ENCODE assay signal across 8 mouse cellular contexts in the genomic region with DNA sequence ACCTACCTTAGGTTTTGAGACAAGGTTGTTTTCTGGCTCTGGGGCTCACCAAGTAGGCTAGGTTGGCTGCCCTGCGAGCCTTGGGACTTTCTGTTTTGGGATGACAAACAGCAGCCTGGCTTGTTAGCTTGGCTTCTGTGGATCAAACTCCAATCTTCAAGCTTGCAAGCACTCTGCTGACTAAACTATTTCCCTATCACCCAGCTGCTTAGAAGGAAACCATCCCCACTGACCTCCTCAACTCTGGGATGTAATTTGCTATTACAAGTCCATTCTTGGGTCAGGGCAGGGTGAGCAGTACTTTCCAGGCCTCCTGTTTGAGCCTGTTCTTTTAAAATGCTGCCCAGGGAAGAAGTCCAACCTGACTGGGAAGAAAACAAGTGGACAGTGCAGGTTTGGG. TPM values are rescaled to one million over a fixed set of nuclear protein-coding genes. Genes with fewer than 3 reads are reported as not detected.
DNase-seq lines count a peak whose midpoint lies in the region; ATAC-seq and TF ChIP-seq lines count a peak whose summit lies in the region.
"Had no signal": no experiment of that assay in that cellular context is flagged by ENCODE, and none has a peak within 500 bp of the region (broad histone marks: within the 10 kb centered on the region; RNA-seq: fewer than 3 reads in every experiment).

No protein-coding gene starts in this region.

- WGBS in embryonic facial prominence, embryonic 13.5 days, result 62% methylated on average over 1 of the region's 1 CpGs
- WGBS in neural tube, embryonic 13.5 days, result 85% methylated on average over 1 of the region's 1 CpGs

- no peak overlapping the region for H3K9ac ChIP-seq in embryonic facial prominence, embryonic 13.5 days
- H3K9ac ChIP-seq in neural tube, embryonic 13.5 days, result no peak overlapping the region
- H3K9ac ChIP-seq: liver, embryonic 15.5 days had no signal

- H3K36me3 ChIP-seq in embryonic facial prominence, embryonic 13.5 days, result no peaks in the 10 kb centered on the region
- no peaks in the 10 kb centered on the region for H3K36me3 ChIP-seq in neural tube, embryonic 13.5 days
- H3K36me3 ChIP-seq: liver, embryonic 15.5 days had no signal

- no peak for ATAC-seq in embryonic facial prominence, embryonic 13.5 days (ENCODE audit: insufficient number of reproducible peaks, insufficient read depth, low FRiP score, low TSS enrichment, low read depth)
- no peak for ATAC-seq in neural tube, embryonic 13.5 days (ENCODE audit: low read depth)

- DNase-seq in layer of hippocampus, adult 2 months (ENCODE audit: low spot score in 2 of 2), result no peak
- DNase-seq in layer of hippocampus, adult 11-12 months (ENCODE audit: low spot score), result no peak
- peak; percentile 49 for DNase-seq in kidney, adult 18-20 months
- no peak for DNase-seq in cerebellum, adult 11 months
- no peak for DNase-seq in gastrocnemius, postnatal 14 days

- intact Hi-C loops in gastrocnemius, postnatal 14 days (cut with DNase I; ENCODE audit: low total_unique reads), result no loop called here

- no peak overlapping the region for H3K4me2 ChIP-seq in embryonic facial prominence, embryonic 13.5 days
- H3K4me2 ChIP-seq in neural tube, embryonic 13.5 days, result no peak overlapping the region
- H3K4me2 ChIP-seq: liver, embryonic 15.5 days had no signal

- no peak overlapping the region for H3K4me3 ChIP-seq in layer of hippocampus, adult 2 months
- no peak overlapping the region for H3K4me3 ChIP-seq in embryonic facial prominence, embryonic 13.5 days
- no peak overlapping the region for H3K4me3 ChIP-seq in neural tube, embryonic 13.5 days
- H3K4me3 ChIP-seq: liver, embryonic 15.5 days had no signal

- H3K27ac ChIP-seq in layer of hippocampus, adult 2 months, result peak overlapping the region; percentile 49
- H3K27ac ChIP-seq in embryonic facial prominence, embryonic 13.5 days, result peak overlapping the region; percentile 78
- 0 out of 2 replicates have a peak overlapping the region, but pooled peaks have one; percentile 38 for H3K27ac ChIP-seq in neural tube, embryonic 13.5 days (replicated peaks)
- H3K27ac ChIP-seq: liver, embryonic 15.5 days had no signal

- no peak for TF ChIP-seq CTCF in layer of hippocampus, adult 2 months (conservative IDR thresholded peaks at IDR 0.05)

- H3K27me3 ChIP-seq in embryonic facial prominence, embryonic 13.5 days, result no peaks in the 10 kb centered on the region
- H3K27me3 ChIP-seq in neural tube, embryonic 13.5 days, result no peaks in the 10 kb centered on the region
- H3K27me3 ChIP-seq: liver, embryonic 15.5 days had no signal

- H3K9me3 ChIP-seq in embryonic facial prominence, embryonic 13.5 days, result no peaks in the 10 kb centered on the region
- H3K9me3 ChIP-seq in neural tube, embryonic 13.5 days, result no peaks in the 10 kb centered on the region
- H3K9me3 ChIP-seq: liver, embryonic 15.5 days had no signal

- H3K4me1 ChIP-seq in embryonic facial prominence, embryonic 13.5 days, result peaks cover 32% of the 10 kb centered on the region
- peaks cover 16% of the 10 kb centered on the region for H3K4me1 ChIP-seq in neural tube, embryonic 13.5 days (replicated peaks)
- H3K4me1 ChIP-seq: liver, embryonic 15.5 days had no signal

RNA-seq across cellular contexts. Expression of a gene that starts 47.5 kb away (rescaled TPM):
- total RNA-seq in layer of hippocampus, adult 2 months (2021), result 10 to 100 TPM; 46.8 to 52.0 TPM
- 25.8 and 28.1 TPM in 2 replicates for polyA plus RNA-seq in embryonic facial prominence, embryonic 13.5 days (2015; fragmentation: Nextera tagmentation; extraction: Ambion mirVana)
- polyA plus RNA-seq in neural tube, embryonic 13.5 days (2015; fragmentation: Nextera tagmentation; extraction: Ambion mirVana), result 14.6 and 18.7 TPM in 2 replicates
- 10 to 100 TPM; 36.1 to 37.1 TPM for total RNA-seq in gastrocnemius, postnatal 14 days (2021)
